Mouse (Mus musculus): ENCODE data around the gene Acer3. TPM values are rescaled to one million over a fixed set of nuclear protein-coding genes. Genes with fewer than 3 reads are reported as not detected.

Acer3 gene
- polyA plus RNA-seq, 1 experiment = 6.7 TPM

- Histone ChIP-seq H3K4me3 (ENCODE audit: control insufficient read depth, insufficient read depth, low read length) (no peak overlapping the region), H3K27me3 (ENCODE audit: control insufficient read depth, insufficient read depth, low read length) (no peaks in the 10 kb centered on the region), H3K27ac (ENCODE audit: control insufficient read depth, insufficient read depth, low read length) (no peak overlapping the region), H3K36me3 (ENCODE audit: control insufficient read depth, insufficient read depth, low read length) (no peaks in the 10 kb centered on the region), H3K4me1 (replicated peaks; ENCODE audit: control insufficient read depth, insufficient read depth, low read length) (no peaks in the 10 kb centered on the region)
- WGBS = 97% methylated on average over 6 of the region's 6 CpGs
- no peak for TF ChIP-seq POLR2A (IDR thresholded peaks at IDR 0.05; ENCODE audit: control insufficient read depth, extremely low read depth, insufficient read depth, low read length, poor library complexity)
- TF ChIP-seq CTCF (IDR thresholded peaks at IDR 0.05; ENCODE audit: borderline replicate concordance, control insufficient read depth, extremely low read depth, insufficient read depth, low read length, poor library complexity) = no peak
- DNase-seq = no peak
Observed at GRCm38 (mm10) chr7:98349821-98350220, 28.8 kb upstream of the Acer3 start.

GRCm38 (mm10) chr7:98349096-98349495 is 28.1 kb upstream of the Acer3 start:
- Histone ChIP-seq H3K27me3 (ENCODE audit: control insufficient read depth, insufficient read depth, low read length) (no peaks in the 10 kb centered on the region), H3K27ac (ENCODE audit: control insufficient read depth, insufficient read depth, low read length) (no peak overlapping the region), H3K36me3 (ENCODE audit: control insufficient read depth, insufficient read depth, low read length) (no peaks in the 10 kb centered on the region), H3K4me1 (replicated peaks; ENCODE audit: control insufficient read depth, insufficient read depth, low read length) (no peaks in the 10 kb centered on the region), H3K4me3 (ENCODE audit: control insufficient read depth, insufficient read depth, low read length) (no peak overlapping the region)
- DNase-seq = peak; percentile 86
- 20% methylated on average over 5 of the region's 5 CpGs for WGBS
- TF ChIP-seq POLR2A (IDR thresholded peaks at IDR 0.05; ENCODE audit: control insufficient read depth, extremely low read depth, insufficient read depth, low read length, poor library complexity) = no peak
- peak; percentile 87; the same call in 1 of the 2 replicates for TF ChIP-seq CTCF (IDR thresholded peaks at IDR 0.05; ENCODE audit: borderline replicate concordance, control insufficient read depth, extremely low read depth, insufficient read depth, low read length, poor library complexity)

GRCm38 (mm10) chr7:98348043-98348442 is 27.0 kb upstream of the Acer3 start:
- peak; percentile 70 for DNase-seq
- Histone ChIP-seq H3K27me3 (ENCODE audit: control insufficient read depth, insufficient read depth, low read length) (no peaks in the 10 kb centered on the region), H3K4me1 (replicated peaks; ENCODE audit: control insufficient read depth, insufficient read depth, low read length) (no peaks in the 10 kb centered on the region), H3K36me3 (ENCODE audit: control insufficient read depth, insufficient read depth, low read length) (no peaks in the 10 kb centered on the region), H3K27ac (ENCODE audit: control insufficient read depth, insufficient read depth, low read length) (no peak overlapping the region), H3K4me3 (ENCODE audit: control insufficient read depth, insufficient read depth, low read length) (no peak overlapping the region)
- 41% methylated on average over 7 of the region's 7 CpGs for WGBS
- TF ChIP-seq CTCF (IDR thresholded peaks at IDR 0.05; ENCODE audit: borderline replicate concordance, control insufficient read depth, extremely low read depth, insufficient read depth, low read length, poor library complexity) (peak; percentile 68; the same call in 1 of the 2 replicates), POLR2A (IDR thresholded peaks at IDR 0.05; ENCODE audit: control insufficient read depth, extremely low read depth, insufficient read depth, low read length, poor library complexity) (no peak)

- H3K36me3 ChIP-seq (ENCODE audit: control insufficient read depth, insufficient read depth, low read length) = no peaks in the 10 kb centered on the region
- TF ChIP-seq CTCF (IDR thresholded peaks at IDR 0.05; ENCODE audit: borderline replicate concordance, control insufficient read depth, extremely low read depth, insufficient read depth, low read length, poor library complexity) (no peak), POLR2A (IDR thresholded peaks at IDR 0.05; ENCODE audit: control insufficient read depth, extremely low read depth, insufficient read depth, low read length, poor library complexity) (no peak)
- no peak overlapping the region for H3K4me3 ChIP-seq (ENCODE audit: control insufficient read depth, insufficient read depth, low read length)
- no peak overlapping the region for H3K27ac ChIP-seq (ENCODE audit: control insufficient read depth, insufficient read depth, low read length)
- 92% methylated on average over 5 of the region's 5 CpGs for WGBS
- no peak for DNase-seq
- H3K27me3 ChIP-seq (ENCODE audit: control insufficient read depth, insufficient read depth, low read length) = no peaks in the 10 kb centered on the region
- no peaks in the 10 kb centered on the region for H3K4me1 ChIP-seq (replicated peaks; ENCODE audit: control insufficient read depth, insufficient read depth, low read length)
Observed at GRCm38 (mm10) chr7:98347471-98347870, 26.5 kb upstream of the Acer3 start.

GRCm38 (mm10) chr7:98345036-98345435 is 24.0 kb upstream of the Acer3 start:
- DNase-seq = no peak
- no peaks in the 10 kb centered on the region for H3K36me3 ChIP-seq (ENCODE audit: control insufficient read depth, insufficient read depth, low read length)
- peaks cover 5% of the 10 kb centered on the region; the same call in 1 of the 2 replicates for H3K4me1 ChIP-seq (replicated peaks; ENCODE audit: control insufficient read depth, insufficient read depth, low read length)
- WGBS = 83% methylated on average over 6 of the region's 6 CpGs
- no peak overlapping the region for H3K4me3 ChIP-seq (ENCODE audit: control insufficient read depth, insufficient read depth, low read length)
- TF ChIP-seq POLR2A (IDR thresholded peaks at IDR 0.05; ENCODE audit: control insufficient read depth, extremely low read depth, insufficient read depth, low read length, poor library complexity) (no peak), CTCF (IDR thresholded peaks at IDR 0.05; ENCODE audit: borderline replicate concordance, control insufficient read depth, extremely low read depth, insufficient read depth, low read length, poor library complexity) (no peak)
- H3K27me3 ChIP-seq (ENCODE audit: control insufficient read depth, insufficient read depth, low read length) = no peaks in the 10 kb centered on the region
- H3K27ac ChIP-seq (ENCODE audit: control insufficient read depth, insufficient read depth, low read length) = no peak overlapping the region

GRCm38 (mm10) chr7:98344361-98344760 is 23.4 kb upstream of the Acer3 start:
- Histone ChIP-seq H3K27me3 (ENCODE audit: control insufficient read depth, insufficient read depth, low read length) (no peaks in the 10 kb centered on the region), H3K36me3 (ENCODE audit: control insufficient read depth, insufficient read depth, low read length) (no peaks in the 10 kb centered on the region), H3K27ac (ENCODE audit: control insufficient read depth, insufficient read depth, low read length) (no peak overlapping the region), H3K4me1 (replicated peaks; ENCODE audit: control insufficient read depth, insufficient read depth, low read length) (peaks cover 5% of the 10 kb centered on the region; the same call in 1 of the 2 replicates), H3K4me3 (ENCODE audit: control insufficient read depth, insufficient read depth, low read length) (no peak overlapping the region)
- WGBS = 32% methylated on average over 3 of the region's 3 CpGs
- TF ChIP-seq POLR2A (IDR thresholded peaks at IDR 0.05; ENCODE audit: control insufficient read depth, extremely low read depth, insufficient read depth, low read length, poor library complexity) (no peak), CTCF (IDR thresholded peaks at IDR 0.05; ENCODE audit: borderline replicate concordance, control insufficient read depth, extremely low read depth, insufficient read depth, low read length, poor library complexity) (peak; percentile 58; the same call in 1 of the 2 replicates)
- DNase-seq = peak; percentile 72

- DNase-seq = no peak
- 91% methylated on average over 3 of the region's 3 CpGs for WGBS
Observed at GRCm38 (mm10) chr7:98342249-98342648, 21.2 kb upstream of the Acer3 start.

More at GRCm38 (mm10) chr7:98342249-98342648, 21.2 kb upstream of the Acer3 start:
- Histone ChIP-seq H3K4me1 (replicated peaks; ENCODE audit: control insufficient read depth, insufficient read depth, low read length) (peaks cover 5% of the 10 kb centered on the region; the same call in 1 of the 2 replicates), H3K36me3 (ENCODE audit: control insufficient read depth, insufficient read depth, low read length) (no peaks in the 10 kb centered on the region), H3K27ac (ENCODE audit: control insufficient read depth, insufficient read depth, low read length) (no peak overlapping the region), H3K4me3 (ENCODE audit: control insufficient read depth, insufficient read depth, low read length) (no peak overlapping the region), H3K27me3 (ENCODE audit: control insufficient read depth, insufficient read depth, low read length) (no peaks in the 10 kb centered on the region)
- no peak for TF ChIP-seq POLR2A (IDR thresholded peaks at IDR 0.05; ENCODE audit: control insufficient read depth, extremely low read depth, insufficient read depth, low read length, poor library complexity)
- no peak for TF ChIP-seq CTCF (IDR thresholded peaks at IDR 0.05; ENCODE audit: borderline replicate concordance, control insufficient read depth, extremely low read depth, insufficient read depth, low read length, poor library complexity)

Data from thymus, adult 2 months (tissue).